Mouse (Mus musculus) spleen, postnatal 4 days (tissue): Measurements from ENCODE around the gene Gm7298.
"Not testable (repeated sequence)": the region's sequence is repeated elsewhere in the genome, so short reads cannot be mapped to it uniquely, and the experiment has no call there.

Experiments
- DNase-seq, 2 experiments: peaks; one replicate each; pipeline ENCODE4 v3.0.0; 2022; ENCODE audit warnings: low spot score in 2 of 2

The Gm7298 gene

GRCm38 (mm10) chr6:121732632-121733031 is at the start of gene Gm7298:
Gene Gm7298 (plus strand): TSS chr6:121732932.
- no peak for DNase-seq

GRCm38 (mm10) chr6:121828034-121828433 is 95.3 kb downstream of the Gm7298 start:
- DNase-seq, result no peak

- no peak for DNase-seq
These were observed 103.6 kb downstream of the Gm7298 start for GRCm38 (mm10) chr6:121836361-121836760.

DNA sequence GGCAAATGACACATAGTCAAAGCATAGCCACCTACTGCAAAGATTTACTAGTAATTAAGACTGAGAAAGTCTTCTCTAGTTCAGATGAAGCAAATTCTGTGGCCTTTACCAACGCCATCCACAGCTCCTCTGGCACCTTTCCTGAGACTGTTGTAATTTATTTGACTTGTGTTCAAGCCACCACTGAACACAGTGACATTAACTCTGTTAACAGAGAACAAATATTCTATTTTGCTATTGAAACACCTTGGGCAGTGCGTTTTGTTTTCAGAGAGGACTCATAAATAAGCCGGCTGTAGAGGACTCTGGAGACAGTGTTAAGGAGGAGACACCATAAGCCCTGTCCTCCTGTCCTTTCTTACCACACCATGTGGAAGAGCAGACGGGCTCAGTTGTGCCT is 105.5 kb downstream of the Gm7298 start, which contains the start of gene Mug1:
Gene Mug1, plus strand, starts transcription at position 271 of the 400 bp plus-strand sequence.
- not testable (repeated sequence) for DNase-seq
